Mouse (Mus musculus) embryonic facial prominence, embryonic 15.5 days (tissue): ENCODE measurements at regions not wholly inside any gene's neighbourhood (a gene's known extent, or its start where the extent isn't known, plus 50 kb on each side); places are given as distances from the start of the nearest gene placed in this dataset.

Experiments
- ATAC-seq: fragments of 200-750 bp; cut with Nextera tagmentation; 2 replicates; pipeline ENCODE4 v1.8.0; 2017; ENCODE audit warnings: low read depth, moderate TSS enrichment; ENCODE audit not compliant: insufficient number of reproducible peaks, low FRiP score, low TSS enrichment
- H3K27ac ChIP-seq: fragments of 300-500 bp; sonication (generic); replicated peaks from 2 replicates; pipeline ENCODE4 v1.5.1; 2015; ENCODE audit warnings: mild to moderate bottlenecking, inconsistent platforms
- H3K27me3 ChIP-seq: fragments of 300-500 bp; sonication (generic); 2 replicates; pipeline ENCODE4 v1.6.1; 2015; ENCODE audit warnings: inconsistent platforms
- H3K36me3 ChIP-seq: fragments of 300-500 bp; sonication (generic); 2 replicates; pipeline ENCODE4 v1.6.1; 2015; ENCODE audit warnings: mild to moderate bottlenecking, inconsistent platforms
- H3K4me1 ChIP-seq: fragments of 300-500 bp; sonication (generic); 2 replicates; pipeline ENCODE4 v1.6.1; 2015; ENCODE audit warnings: inconsistent platforms
- H3K4me2 ChIP-seq: fragments of 300-500 bp; sonication (generic); replicated peaks from 2 replicates; pipeline ENCODE4 v1.6.1; 2015; ENCODE audit warnings: mild to moderate bottlenecking, inconsistent platforms
- H3K4me3 ChIP-seq: fragments of 300-500 bp; sonication (generic); replicated peaks from 2 replicates; pipeline ENCODE4 v1.5.1; 2015; ENCODE audit warnings: mild to moderate bottlenecking, inconsistent platforms
- H3K9ac ChIP-seq: fragments of 300-500 bp; sonication (generic); 2 replicates; pipeline ENCODE4 v1.6.1; 2015; ENCODE audit warnings: inconsistent platforms
- H3K9me3 ChIP-seq: fragments of 300-500 bp; sonication (generic); replicated peaks from 2 replicates; pipeline ENCODE4 v1.6.1; 2016; ENCODE audit warnings: inconsistent platforms
- WGBS: fragments of 180-500 bp; shearing (Covaris S2); methylation state at CpG from one replicate; pipeline ENCODE4 v1.1.7; 2015; 5-methylcytosine and 5-hydroxymethylcytosine counted together

DNA sequence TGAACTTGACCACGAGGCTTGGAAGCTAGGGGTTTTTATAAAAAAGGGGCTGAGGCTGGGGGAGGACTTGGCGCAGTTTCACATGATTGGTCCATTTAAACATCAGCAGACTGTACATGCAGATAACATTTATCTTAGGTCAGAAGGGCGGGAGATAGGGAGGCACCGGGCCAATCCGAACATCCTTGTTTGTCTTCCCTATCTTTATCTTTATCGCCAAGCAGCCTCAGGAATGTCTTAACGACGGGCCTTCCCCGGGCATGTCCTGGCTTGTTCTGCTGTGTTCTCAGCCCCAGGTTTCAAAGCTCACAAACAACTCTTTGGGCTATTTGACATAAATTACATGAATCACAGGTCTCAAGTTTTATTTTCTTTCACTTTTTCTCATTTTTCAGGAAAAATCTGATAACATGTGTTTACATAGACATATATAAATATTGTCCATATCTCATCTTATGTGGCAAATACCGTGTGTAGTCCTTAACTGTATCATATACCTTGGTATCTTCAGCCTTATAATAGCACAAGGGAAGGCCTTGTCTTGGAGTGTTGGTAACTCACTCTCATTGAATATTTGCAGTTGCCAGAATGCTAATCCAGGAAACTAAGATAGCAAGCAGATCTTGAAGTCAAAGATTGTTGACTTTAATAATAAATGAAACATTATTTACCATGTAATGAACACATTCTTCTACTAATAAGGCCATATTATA, 931.0 kb downstream of the A830018L16Rik start:
- H3K4me2 ChIP-seq, result no peak overlapping the region
- no peaks in the 10 kb centered on the region for H3K36me3 ChIP-seq
- H3K27ac ChIP-seq, result no peak overlapping the region
- no peaks in the 10 kb centered on the region for H3K4me1 ChIP-seq
- no peaks in the 10 kb centered on the region for H3K9me3 ChIP-seq
- 87% methylated on average over 10 of the region's 10 CpGs for WGBS
- no peaks in the 10 kb centered on the region for H3K27me3 ChIP-seq
- H3K9ac ChIP-seq, result no peak overlapping the region
- no peak overlapping the region for H3K4me3 ChIP-seq
- ATAC-seq, result no peak

DNA sequence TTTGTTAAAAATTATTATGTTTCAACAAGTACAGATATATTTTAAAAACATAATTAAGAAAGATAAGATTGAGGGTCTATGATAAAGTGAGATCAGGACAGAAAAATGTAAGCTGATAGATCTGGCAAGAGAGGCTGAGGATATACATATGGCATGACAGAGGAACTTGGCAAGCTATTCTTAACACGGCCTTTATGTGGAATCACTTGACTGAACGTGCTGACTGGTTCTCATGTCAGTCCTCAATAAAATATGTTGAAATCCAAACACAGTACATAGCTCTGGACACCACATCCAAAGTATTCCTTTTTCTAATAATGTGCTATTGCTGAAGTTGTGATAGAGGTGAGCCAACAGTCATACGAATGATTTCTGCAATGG, 931.5 kb downstream of the A830018L16Rik start:
- no peaks in the 10 kb centered on the region for H3K27me3 ChIP-seq
- no peak overlapping the region for H3K4me3 ChIP-seq
- 72% methylated on average over 3 of the region's 3 CpGs for WGBS
- H3K36me3 ChIP-seq, result no peaks in the 10 kb centered on the region
- H3K4me1 ChIP-seq, result no peaks in the 10 kb centered on the region
- no peak overlapping the region for H3K4me2 ChIP-seq
- no peak for ATAC-seq
- H3K9ac ChIP-seq, result no peak overlapping the region
- H3K9me3 ChIP-seq, result no peaks in the 10 kb centered on the region
- no peak overlapping the region for H3K27ac ChIP-seq

- Histone ChIP-seq H3K9ac (no peak overlapping the region), H3K27me3 (no peaks in the 10 kb centered on the region), H3K36me3 (no peaks in the 10 kb centered on the region), H3K4me1 (no peaks in the 10 kb centered on the region), H3K4me2 (no peak overlapping the region), H3K9me3 (no peaks in the 10 kb centered on the region), H3K4me3 (no peak overlapping the region), H3K27ac (no peak overlapping the region)
- ATAC-seq, result no peak
Measured at GRCm38 (mm10) chr1:12354531-12354930, 940.6 kb downstream of the A830018L16Rik start.

DNA sequence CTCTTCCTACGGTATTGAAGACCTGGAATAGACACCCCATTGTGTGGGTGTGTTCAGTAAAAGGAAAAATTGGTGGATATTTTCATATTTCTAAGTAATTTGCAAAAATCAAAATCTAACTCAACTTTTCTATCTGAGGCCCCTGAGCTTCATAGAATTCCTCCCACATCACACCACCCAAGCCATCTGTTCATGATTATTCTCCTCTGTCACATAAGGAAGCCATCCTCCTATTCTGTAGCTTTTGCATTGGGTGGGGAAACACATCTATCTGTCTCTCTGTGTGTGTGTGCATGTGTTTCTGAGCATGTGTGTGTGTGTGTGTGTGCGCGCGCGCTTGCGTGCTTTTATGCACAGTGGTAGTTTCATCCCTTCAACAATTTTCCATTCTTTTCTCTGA, 954.0 kb downstream of the A830018L16Rik start:
- Histone ChIP-seq H3K4me1 (no peaks in the 10 kb centered on the region), H3K27ac (no peak overlapping the region), H3K27me3 (no peaks in the 10 kb centered on the region), H3K4me2 (no peak overlapping the region), H3K4me3 (no peak overlapping the region), H3K9me3 (no peaks in the 10 kb centered on the region), H3K9ac (no peak overlapping the region), H3K36me3 (no peaks in the 10 kb centered on the region)
- 76% methylated on average over 6 of the region's 6 CpGs for WGBS
- ATAC-seq, result no peak

DNA sequence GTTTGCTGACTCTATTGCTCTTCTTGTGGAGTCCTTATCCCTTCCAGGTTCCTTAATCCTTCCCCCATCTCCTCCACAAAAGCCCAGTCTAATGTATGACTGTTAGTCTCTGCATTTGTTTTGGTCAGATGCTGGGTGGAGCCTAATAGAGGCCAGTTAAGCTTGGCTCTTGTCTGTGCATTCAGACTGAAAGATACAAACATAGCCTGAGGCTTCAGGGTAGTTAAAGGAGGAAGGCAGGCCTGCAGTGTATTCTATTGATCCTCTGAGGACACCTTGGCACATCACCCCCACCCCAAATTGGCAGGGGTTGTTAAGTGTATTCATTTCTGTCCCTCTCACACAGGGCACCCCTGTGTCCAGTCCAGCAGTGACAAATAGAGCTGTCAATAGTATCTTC, 959.1 kb downstream of the A830018L16Rik start:
- Histone ChIP-seq H3K27me3 (no peaks in the 10 kb centered on the region), H3K4me3 (no peak overlapping the region), H3K9me3 (no peaks in the 10 kb centered on the region), H3K4me2 (no peak overlapping the region), H3K36me3 (no peaks in the 10 kb centered on the region), H3K4me1 (no peaks in the 10 kb centered on the region), H3K27ac (no peak overlapping the region), H3K9ac (no peak overlapping the region)
- no peak for ATAC-seq

- no peaks in the 10 kb centered on the region for H3K36me3 ChIP-seq
- H3K27ac ChIP-seq, result peak overlapping the region; percentile 55
- no peak overlapping the region for H3K4me3 ChIP-seq
Measured at GRCm38 (mm10) chr1:12398146-12398884, 984.4 kb downstream of the A830018L16Rik start.

GRCm38 (mm10) chr1:12405391-12406270, 991.7 kb downstream of the A830018L16Rik start:
- Histone ChIP-seq H3K9ac (no peak overlapping the region), H3K4me1 (no peaks in the 10 kb centered on the region), H3K27ac (no peak overlapping the region), H3K4me2 (no peak overlapping the region), H3K4me3 (no peak overlapping the region), H3K36me3 (no peaks in the 10 kb centered on the region), H3K9me3 (no peaks in the 10 kb centered on the region), H3K27me3 (no peaks in the 10 kb centered on the region)
- ATAC-seq, result no peak
- 62% methylated on average over 4 of the region's 4 CpGs for WGBS

More at GRCm38 (mm10) chr1:12398146-12398884, 984.4 kb downstream of the A830018L16Rik start:
- no peak for ATAC-seq
- H3K4me2 ChIP-seq, result no peak overlapping the region
- no peaks in the 10 kb centered on the region for H3K27me3 ChIP-seq
- H3K9ac ChIP-seq, result no peak overlapping the region
- H3K4me1 ChIP-seq, result 0 out of 2 replicates have a peak, but pooled peaks cover 9% of the 10 kb centered on the region
- 23% methylated on average over 7 of the region's 7 CpGs for WGBS
- H3K9me3 ChIP-seq, result no peaks in the 10 kb centered on the region

DNA sequence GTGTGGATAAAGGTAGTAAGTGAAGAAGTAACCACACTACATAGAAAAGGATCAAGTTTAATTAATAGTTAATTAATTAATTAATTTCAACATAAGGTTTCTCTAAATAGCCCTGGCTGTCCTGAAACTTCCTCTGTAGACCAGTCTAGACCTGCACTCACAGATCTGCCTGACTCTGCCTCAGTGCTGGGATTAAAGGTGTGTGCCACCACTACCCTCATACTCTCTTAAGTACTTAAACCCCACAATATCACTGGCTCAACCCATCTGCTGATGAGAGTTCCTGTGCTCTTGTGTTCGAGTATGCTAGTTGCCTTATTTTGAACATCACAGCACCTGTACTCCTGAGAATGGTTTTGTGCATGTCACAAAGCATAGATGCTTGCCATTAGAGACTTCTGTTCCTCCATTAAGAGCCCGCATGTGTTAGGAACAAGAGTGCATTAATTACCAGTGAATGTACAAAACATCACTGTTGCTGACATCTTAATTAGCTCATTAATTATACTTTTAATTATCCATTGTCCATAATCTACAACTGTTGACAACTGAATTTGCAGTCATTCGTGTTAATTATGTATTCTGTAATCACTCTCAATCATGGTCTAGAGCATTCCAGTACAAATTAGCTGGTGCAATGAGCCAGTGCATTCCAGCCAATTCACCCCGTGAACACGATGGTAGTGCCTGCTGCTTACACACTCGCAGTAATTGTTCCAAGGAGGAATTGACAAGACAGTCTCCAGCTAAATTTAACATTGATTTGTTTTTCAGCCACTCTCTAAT, 996.0 kb downstream of the A830018L16Rik start:
- no peak for ATAC-seq
- Histone ChIP-seq H3K4me2 (no peak overlapping the region), H3K27ac (no peak overlapping the region), H3K4me1 (no peaks in the 10 kb centered on the region), H3K4me3 (no peak overlapping the region), H3K9ac (no peak overlapping the region), H3K9me3 (no peaks in the 10 kb centered on the region), H3K36me3 (no peaks in the 10 kb centered on the region), H3K27me3 (no peaks in the 10 kb centered on the region)
- 60% methylated on average over 6 of the region's 6 CpGs for WGBS

DNA sequence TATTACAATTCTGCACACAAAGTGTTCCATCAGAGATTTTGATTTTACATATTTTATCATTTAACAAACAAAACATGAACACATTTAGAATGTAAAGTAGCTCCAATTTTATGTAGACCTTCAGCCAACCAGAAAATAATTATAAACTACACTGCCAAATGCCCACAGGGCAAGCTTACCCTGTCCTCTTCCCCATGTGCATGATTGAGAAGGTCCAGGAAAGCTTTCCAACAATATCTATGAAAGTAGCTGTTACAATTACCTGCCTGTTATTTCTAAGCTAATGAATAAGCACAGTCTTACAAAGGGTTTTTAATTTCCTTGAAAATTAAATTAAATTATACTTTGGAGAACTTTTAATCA, 996.6 kb downstream of the A830018L16Rik start:
- H3K4me2 ChIP-seq, result no peak overlapping the region
- H3K9me3 ChIP-seq, result no peaks in the 10 kb centered on the region
- H3K9ac ChIP-seq, result no peak overlapping the region
- H3K27ac ChIP-seq, result no peak overlapping the region
- H3K4me3 ChIP-seq, result no peak overlapping the region
- no peaks in the 10 kb centered on the region for H3K4me1 ChIP-seq
- no peak for ATAC-seq
- H3K36me3 ChIP-seq, result no peaks in the 10 kb centered on the region
- no peaks in the 10 kb centered on the region for H3K27me3 ChIP-seq

DNA sequence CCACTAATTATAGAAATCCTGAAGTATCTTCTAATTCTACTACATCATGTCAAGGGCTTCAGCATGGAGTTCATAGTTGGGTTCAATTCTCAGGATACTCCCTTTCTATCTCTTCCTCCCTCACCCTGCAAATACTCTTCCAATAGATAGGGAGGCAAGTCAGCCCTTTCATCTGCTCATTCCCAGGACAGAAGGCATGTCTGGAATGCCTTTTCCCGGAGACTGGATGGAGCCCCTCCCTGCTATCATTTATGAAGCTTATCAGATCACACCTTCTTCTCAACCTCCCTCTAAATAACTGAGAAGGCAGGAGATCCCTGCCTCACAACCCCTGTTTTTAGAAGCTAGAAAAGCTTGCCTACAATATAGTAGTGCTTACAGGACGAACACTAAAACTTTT, 1010.6 kb downstream of the A830018L16Rik start:
- Histone ChIP-seq H3K27ac (no peak overlapping the region), H3K36me3 (no peaks in the 10 kb centered on the region), H3K9me3 (no peaks in the 10 kb centered on the region), H3K27me3 (no peaks in the 10 kb centered on the region), H3K9ac (no peak overlapping the region), H3K4me3 (no peak overlapping the region), H3K4me1 (no peaks in the 10 kb centered on the region), H3K4me2 (no peak overlapping the region)
- ATAC-seq, result no peak
- 54% methylated on average over 2 of the region's 2 CpGs for WGBS

GRCm38 (mm10) chr1:12437894-12438293, 1024.0 kb downstream of the A830018L16Rik start:
- H3K36me3 ChIP-seq, result no peaks in the 10 kb centered on the region
- no peaks in the 10 kb centered on the region for H3K27me3 ChIP-seq

More at GRCm38 (mm10) chr1:12437894-12438293, 1024.0 kb downstream of the A830018L16Rik start:
- Histone ChIP-seq H3K9ac (no peak overlapping the region), H3K27ac (no peak overlapping the region), H3K4me3 (no peak overlapping the region), H3K4me1 (no peaks in the 10 kb centered on the region), H3K4me2 (no peak overlapping the region), H3K9me3 (no peaks in the 10 kb centered on the region)
- WGBS, result 48% methylated on average over 2 of the region's 2 CpGs
- no peak for ATAC-seq
